Mouse (Mus musculus) liver, embryonic 14.5 days (tissue): ENCODE data around the gene Limd2. TPM values are rescaled to one million over a fixed set of nuclear protein-coding genes. Genes with fewer than 3 reads are reported as not detected.

Experiments
- ATAC-seq: fragments of 200-750 bp; cut with Nextera tagmentation; 2 replicates; pipeline ENCODE4 v1.8.0; 2017; ENCODE audit warnings: moderate number of reproducible peaks, mild to moderate bottlenecking, moderate library complexity; ENCODE audit not compliant: insufficient read depth
- DNase-seq, 3 experiments: peaks; one replicate each; pipeline ENCODE4 v3.0.0-alpha.2; 2012 to 2013; ENCODE audit warnings: low read depth in 3 of 3, low spot score in 3 of 3
- H3K27ac ChIP-seq: fragments of 300-500 bp; sonication (generic); 2 replicates; pipeline ENCODE4 v1.5.1; 2014; ENCODE audit warnings: moderate library complexity, mild to moderate bottlenecking, control low read depth, inconsistent platforms
- H3K27me3 ChIP-seq: fragments of 300-500 bp; sonication (generic); 2 replicates; pipeline ENCODE4 v1.6.1; 2014; ENCODE audit warnings: mild to moderate bottlenecking, low read length, moderate library complexity; ENCODE audit not compliant: control insufficient read depth, insufficient read depth
- H3K36me3 ChIP-seq: fragments of 300-500 bp; sonication (generic); replicated peaks from 2 replicates; pipeline ENCODE4 v1.6.1; 2014; ENCODE audit warnings: low read depth; ENCODE audit not compliant: control insufficient read depth, insufficient read depth
- H3K4me1 ChIP-seq, 2 experiments: fragments of 200-500 bp in 1 of 2; fragments of 300-500 bp in 1 of 2; sonication (generic) in 1 of 2; replicated peaks; 2 replicates each; pipeline ENCODE4 v1.6.1; 2012 to 2014; ENCODE audit warnings: antibody characterized with exemption in 1 of 2, inconsistent platforms in 1 of 2, low read length in 1 of 2; ENCODE audit not compliant: control insufficient read depth in 2 of 2, insufficient read depth in 2 of 2
- H3K4me2 ChIP-seq: fragments of 300-500 bp; sonication (generic); 2 replicates; pipeline ENCODE4 v1.6.1; 2014; ENCODE audit warnings: low read depth, mild to moderate bottlenecking, control low read depth, moderate library complexity
- H3K4me3 ChIP-seq, 2 experiments: fragments of 200-500 bp in 1 of 2; fragments of 300-500 bp in 1 of 2; sonication (generic) in 1 of 2; 2 replicates each; pipeline ENCODE4 v1.5.1; 2012 to 2014; ENCODE audit warnings: low read depth in 2 of 2, low read length in 2 of 2, mild to moderate bottlenecking in 2 of 2, control low read depth in 1 of 2, inconsistent platforms in 1 of 2, moderate library complexity in 1 of 2; ENCODE audit not compliant: insufficient read depth in 1 of 2
- H3K9ac ChIP-seq: fragments of 300-500 bp; sonication (generic); replicated peaks from 2 replicates; pipeline ENCODE4 v1.6.1; 2014; ENCODE audit warnings: mild to moderate bottlenecking, control low read depth, moderate library complexity
- H3K9me3 ChIP-seq: fragments of 300-500 bp; sonication (generic); 2 replicates; pipeline ENCODE4 v1.6.1; 2016; ENCODE audit warnings: low read length, mixed read lengths; ENCODE audit not compliant: control insufficient read depth
- CTCF ChIP-seq: IDR thresholded peaks from 2 replicates; pipeline ENCODE4 v1.5.1; 2016; ENCODE audit warnings: antibody characterized with exemption, low read depth, control low read depth
- EP300 ChIP-seq: IDR thresholded peaks from 2 replicates; pipeline ENCODE4 v1.6.1; 2016; ENCODE audit warnings: antibody characterized with exemption, low read depth
- WGBS: fragments of 180-500 bp; shearing (Covaris S2); extraction: QIAGEN DNeasy Blood & Tissue Kit; methylation state at CpG from one replicate; pipeline ENCODE4 v1.1.7; 2014; ENCODE audit not compliant: insufficient replicate concordance; 5-methylcytosine and 5-hydroxymethylcytosine counted together
- polyA plus RNA-seq, 2 experiments: library from polyadenylated mRNA; depleted of rRNA in 1 of 2; stranded (reverse) in 1 of 2; unstranded in 1 of 2; fragments of >200 nt; fragmentation: Nextera tagmentation in 1 of 2; extraction: Ambion mirVana in 1 of 2; gene quantifications; 2 replicates each; pipeline versions ENCODE4 v1.2.1 to v1.2.3; 2012 to 2014

Gene Limd2
- polyA plus RNA-seq, 2 experiments, result 26.7 to 59.4 TPM

DNA sequence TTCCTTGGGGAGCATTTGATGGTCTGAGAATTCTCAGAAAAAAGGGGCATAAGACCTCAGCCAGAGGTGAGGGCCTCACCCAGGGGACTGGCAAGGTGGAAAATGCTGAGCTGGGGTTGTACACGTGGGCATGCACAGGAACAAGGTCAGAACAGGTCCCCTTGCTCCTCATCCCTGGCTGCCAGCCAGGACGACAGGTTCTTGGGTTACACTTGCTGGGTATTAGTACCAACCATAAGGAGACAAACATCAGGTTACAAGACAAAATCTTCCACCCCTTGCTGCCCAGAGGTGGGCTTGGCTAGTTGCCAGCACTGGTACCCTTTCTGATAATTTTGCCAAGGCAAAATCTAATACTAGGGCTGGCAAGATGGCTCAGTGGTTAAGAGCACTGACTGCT, 1.6 kb upstream of the Limd2 start:
- Histone ChIP-seq H3K4me2 (no peak overlapping the region), H3K27me3 (no peaks in the 10 kb centered on the region; the same call in 1 of the 2 replicates), H3K27ac (no peak overlapping the region), H3K36me3 (no peaks in the 10 kb centered on the region), H3K9ac (no peak overlapping the region), H3K9me3 (no peaks in the 10 kb centered on the region), H3K4me1 (peaks cover 0 to 5% of the 10 kb centered on the region in 2 experiments; a peak in 1 of 4 replicates), H3K4me3 (no peak overlapping the region)
- DNase-seq, result no peak
- ATAC-seq, result no peak
- 82% methylated on average over 2 of the region's 2 CpGs for WGBS
- TF ChIP-seq CTCF (no peak), EP300 (no peak)

DNA sequence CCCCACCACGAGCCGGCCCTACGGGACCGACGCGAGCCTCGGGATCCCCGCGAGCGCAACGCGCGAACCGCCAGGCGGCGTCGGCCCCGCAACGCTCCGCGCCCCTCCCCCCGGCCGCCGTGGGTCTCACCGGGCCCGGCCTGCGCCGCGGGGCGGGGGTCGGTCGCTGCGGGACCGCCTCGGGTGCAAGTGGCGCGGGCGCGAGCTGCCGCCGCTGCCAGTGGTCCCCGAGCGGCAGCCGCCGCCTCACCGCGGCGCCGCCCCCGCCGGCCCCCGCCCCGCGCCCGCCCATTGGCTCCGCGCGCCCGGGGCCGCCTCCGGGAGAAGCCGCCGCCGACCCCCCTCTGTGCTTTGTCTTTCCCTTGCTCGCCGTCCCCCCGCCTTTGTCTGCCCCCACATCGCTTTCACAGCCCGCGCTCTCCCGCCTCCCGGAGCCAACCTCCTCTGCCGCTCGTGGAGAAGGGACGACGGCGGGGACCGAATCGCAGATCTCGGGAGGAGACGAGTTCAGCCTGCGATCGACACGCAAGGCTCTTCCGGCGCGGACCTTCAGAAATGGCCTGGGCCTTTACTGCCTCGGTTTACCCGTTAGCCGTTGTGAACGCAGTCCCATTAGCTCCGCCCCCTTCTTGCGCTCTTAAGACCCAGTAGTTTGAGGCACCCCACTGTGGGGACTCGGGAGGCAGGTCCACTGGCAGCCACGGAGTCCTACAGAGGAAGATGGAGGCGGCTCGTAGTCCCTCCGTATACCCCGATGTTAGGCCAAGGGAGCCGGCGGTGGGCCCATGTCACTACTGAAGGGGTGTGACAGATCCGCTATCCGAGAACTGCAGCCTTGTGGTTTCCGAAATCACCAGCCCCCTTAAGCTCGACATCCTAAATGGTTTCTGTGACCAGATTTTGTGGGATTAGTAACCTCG, 479 bp downstream of the Limd2 start:
- peak overlapping the region; percentile 62 for H3K9ac ChIP-seq
- TF ChIP-seq EP300 (no peak), CTCF (no peak)
- H3K4me2 ChIP-seq, result peak overlapping the region; percentile 92
- no peaks in the 10 kb centered on the region for H3K9me3 ChIP-seq
- peak overlapping the region; percentile 41 for H3K27ac ChIP-seq
- DNase-seq (no peak), ATAC-seq (peak; percentile 56)
- H3K27me3 ChIP-seq, result no peaks in the 10 kb centered on the region; the same call in 1 of the 2 replicates
- peaks cover 0 to 5% of the 10 kb centered on the region in 2 experiments; a peak in 1 of 4 replicates for H3K4me1 ChIP-seq
- H3K36me3 ChIP-seq, result no peaks in the 10 kb centered on the region
- 1% methylated on average over 88 of the region's 106 CpGs for WGBS
- peak overlapping the region; percentile 52 to 57 for H3K4me3 ChIP-seq

DNA sequence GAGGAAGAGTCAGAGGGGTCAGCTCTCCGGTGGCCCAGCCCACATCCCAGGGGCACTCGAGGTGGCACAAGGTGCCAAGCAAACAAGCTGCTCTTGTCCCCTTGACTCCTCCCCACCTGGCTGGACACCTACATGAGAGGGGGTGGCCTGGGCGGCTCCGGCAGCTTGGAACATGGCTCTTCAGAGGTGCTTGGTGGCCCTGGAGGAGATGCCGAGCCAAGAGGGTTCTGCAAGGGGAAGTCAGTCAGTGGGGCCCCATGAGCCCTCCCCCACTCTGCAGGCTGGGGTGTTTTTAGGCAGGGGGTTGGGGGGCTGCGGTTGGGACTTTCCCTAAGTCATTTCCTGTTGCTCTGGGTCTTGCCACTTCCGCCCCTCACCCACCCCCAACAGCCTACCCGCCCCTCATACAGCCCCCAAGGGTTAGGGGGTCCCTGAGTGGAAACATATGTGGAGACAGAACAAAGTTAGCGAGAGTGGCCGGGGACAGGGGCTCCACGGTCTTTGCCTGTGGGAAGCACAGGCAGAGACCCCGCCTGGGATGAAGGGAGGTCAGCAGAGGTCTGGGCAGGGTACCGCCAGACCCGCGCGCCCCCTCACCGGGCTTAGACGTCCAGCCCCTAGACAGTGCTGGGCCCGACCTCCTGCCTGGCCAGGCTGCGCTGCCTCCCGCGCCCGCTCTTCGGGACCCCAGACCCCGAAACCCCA, 1.3 kb downstream of the Limd2 start:
- DNase-seq (no peak), ATAC-seq (peak; percentile 17)
- Histone ChIP-seq H3K27ac (no peak overlapping the region), H3K4me1 (peaks cover 0 to 5% of the 10 kb centered on the region in 2 experiments; a peak in 1 of 4 replicates), H3K27me3 (no peaks in the 10 kb centered on the region; the same call in 1 of the 2 replicates), H3K4me3 (peak overlapping the region; percentile 52 to 57), H3K36me3 (no peaks in the 10 kb centered on the region), H3K4me2 (peak overlapping the region; percentile 92), H3K9ac (peak overlapping the region; percentile 41), H3K9me3 (no peaks in the 10 kb centered on the region)
- TF ChIP-seq CTCF (no peak), EP300 (no peak)
- WGBS, result 1% methylated on average over 23 of the region's 25 CpGs

DNA sequence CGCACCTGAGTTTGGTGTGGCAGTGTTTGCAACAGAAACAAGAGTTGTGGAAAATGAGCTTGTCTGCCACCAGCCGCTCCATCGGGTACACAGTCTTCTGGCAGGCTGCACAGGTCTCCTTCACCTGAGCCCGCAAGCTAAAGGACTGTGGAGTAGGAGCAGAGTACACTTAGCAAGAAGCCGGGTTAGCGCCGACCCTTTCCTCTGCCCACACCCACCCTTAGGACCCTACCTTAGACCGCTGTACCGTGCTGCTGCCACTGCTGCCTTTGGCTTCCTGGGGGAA, 1.8 kb downstream of the Limd2 start:
- Histone ChIP-seq H3K4me1 (peaks cover 0 to 5% of the 10 kb centered on the region in 2 experiments; a peak in 1 of 4 replicates), H3K27me3 (no peaks in the 10 kb centered on the region; the same call in 1 of the 2 replicates), H3K9me3 (no peaks in the 10 kb centered on the region), H3K4me3 (peak overlapping the region; percentile 52 to 57), H3K4me2 (peak overlapping the region; percentile 92), H3K36me3 (no peaks in the 10 kb centered on the region), H3K9ac (0 out of 2 replicates have a peak overlapping the region, but pooled peaks have one; percentile 41), H3K27ac (no peak overlapping the region)
- WGBS, result 19% methylated on average over 9 of the region's 9 CpGs
- ATAC-seq (peak; percentile 0; the same call in 1 of the 2 replicates), DNase-seq (no peak)
- TF ChIP-seq EP300 (no peak), CTCF (no peak)
